Mouse (Mus musculus) kidney, embryonic 14.5 days (tissue): ENCODE results near the gene Vmn1r233. TPM values are rescaled to one million over a fixed set of nuclear protein-coding genes. Genes with fewer than 3 reads are reported as not detected.

Experiments used
- ATAC-seq: fragments of 200-750 bp; cut with Nextera tagmentation; 2 replicates; pipeline ENCODE4 v1.8.0; 2017; ENCODE audit warnings: moderate number of reproducible peaks, mild to moderate bottlenecking, moderate TSS enrichment, moderate library complexity; ENCODE audit not compliant: low FRiP score, low TSS enrichment
- H3K27ac ChIP-seq: fragments of 300-500 bp; sonication (generic); 2 replicates; pipeline ENCODE4 v1.5.1; 2014; ENCODE audit warnings: low read depth, mild to moderate bottlenecking, low read length, moderate library complexity, mixed read lengths
- H3K27me3 ChIP-seq: fragments of 300-500 bp; sonication (generic); 2 replicates; pipeline ENCODE4 v1.6.1; 2014; ENCODE audit warnings: mild to moderate bottlenecking, low read length; ENCODE audit not compliant: control insufficient read depth, insufficient read depth
- H3K36me3 ChIP-seq: fragments of 300-500 bp; sonication (generic); 2 replicates; pipeline ENCODE4 v1.6.1; 2014; ENCODE audit warnings: low read length, mixed read lengths; ENCODE audit not compliant: control insufficient read depth, insufficient read depth
- H3K4me1 ChIP-seq: fragments of 300-500 bp; sonication (generic); 2 replicates; pipeline ENCODE4 v1.6.1; 2014; ENCODE audit warnings: low read length, mixed read lengths; ENCODE audit not compliant: control insufficient read depth, insufficient read depth
- H3K4me2 ChIP-seq: fragments of 300-500 bp; sonication (generic); replicated peaks from 2 replicates; pipeline ENCODE4 v1.6.1; 2014; ENCODE audit warnings: low read depth, mild to moderate bottlenecking, low read length
- H3K4me3 ChIP-seq: fragments of 300-500 bp; sonication (generic); 2 replicates; pipeline ENCODE4 v1.5.1; 2014; ENCODE audit warnings: mild to moderate bottlenecking, low read length
- H3K9ac ChIP-seq: fragments of 300-500 bp; sonication (generic); 2 replicates; pipeline ENCODE4 v1.6.1; 2014; ENCODE audit warnings: low read depth, mild to moderate bottlenecking, low read length, moderate library complexity
- H3K9me3 ChIP-seq: fragments of 300-500 bp; sonication (generic); 2 replicates; pipeline ENCODE4 v1.6.1; 2016; ENCODE audit warnings: low read length; ENCODE audit not compliant: control insufficient read depth
- WGBS: fragments of 180-500 bp; shearing (Covaris S2); extraction: QIAGEN DNeasy Blood & Tissue Kit; methylation state at CpG from one replicate; pipeline ENCODE4 v1.1.7; 2014; 5-methylcytosine and 5-hydroxymethylcytosine counted together
- polyA plus RNA-seq: library from polyadenylated mRNA; unstranded; fragments of >200 nt; fragmentation: Nextera tagmentation; extraction: Ambion mirVana; gene quantifications from 2 replicates; pipeline ENCODE4 v1.2.1, GENCODE M21; 2014

Vmn1r233 gene
- polyA plus RNA-seq, 1 experiment from 2014 or later = not detected

DNA sequence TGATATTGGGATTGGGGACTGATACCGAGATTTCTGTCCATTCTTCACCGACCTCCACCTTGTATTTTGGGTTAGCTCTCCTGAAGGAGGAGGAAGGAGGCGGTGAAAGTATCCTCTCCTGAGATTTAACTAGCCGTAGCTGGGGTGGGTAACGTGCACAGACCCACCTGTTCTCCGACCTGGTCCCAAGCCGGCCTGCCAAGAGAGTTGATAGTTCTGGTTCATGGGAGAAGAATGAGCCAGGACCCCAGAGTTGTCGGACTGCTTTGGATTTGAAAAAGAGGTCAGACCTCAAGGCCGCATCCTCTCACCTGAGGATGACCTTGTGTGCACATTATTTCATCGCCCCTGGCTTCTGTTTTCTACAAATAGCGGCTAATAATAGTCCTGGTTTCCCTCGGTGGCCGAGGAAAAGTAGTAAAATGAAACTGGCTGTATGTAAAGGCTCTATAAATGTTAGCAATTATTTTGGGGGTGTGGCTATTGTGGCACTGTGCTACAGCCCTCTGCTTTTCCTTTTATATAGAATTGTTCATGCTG is 50.2 kb downstream of the Vmn1r233 start:
- peaks cover 19% of the 10 kb centered on the region for H3K4me1 ChIP-seq
- peak overlapping the region; percentile 85 for H3K9ac ChIP-seq
- no peak for ATAC-seq
- H3K36me3 ChIP-seq = peaks cover under 1% of the 10 kb centered on the region; the same call in 1 of the 2 replicates
- H3K27ac ChIP-seq = peak overlapping the region; percentile 96
- 2% methylated on average over 13 of the region's 13 CpGs for WGBS
- peak overlapping the region; percentile 82 for H3K4me3 ChIP-seq
- H3K9me3 ChIP-seq = no peaks in the 10 kb centered on the region
- H3K27me3 ChIP-seq = no peaks in the 10 kb centered on the region
- peak overlapping the region; percentile 75 for H3K4me2 ChIP-seq

DNA sequence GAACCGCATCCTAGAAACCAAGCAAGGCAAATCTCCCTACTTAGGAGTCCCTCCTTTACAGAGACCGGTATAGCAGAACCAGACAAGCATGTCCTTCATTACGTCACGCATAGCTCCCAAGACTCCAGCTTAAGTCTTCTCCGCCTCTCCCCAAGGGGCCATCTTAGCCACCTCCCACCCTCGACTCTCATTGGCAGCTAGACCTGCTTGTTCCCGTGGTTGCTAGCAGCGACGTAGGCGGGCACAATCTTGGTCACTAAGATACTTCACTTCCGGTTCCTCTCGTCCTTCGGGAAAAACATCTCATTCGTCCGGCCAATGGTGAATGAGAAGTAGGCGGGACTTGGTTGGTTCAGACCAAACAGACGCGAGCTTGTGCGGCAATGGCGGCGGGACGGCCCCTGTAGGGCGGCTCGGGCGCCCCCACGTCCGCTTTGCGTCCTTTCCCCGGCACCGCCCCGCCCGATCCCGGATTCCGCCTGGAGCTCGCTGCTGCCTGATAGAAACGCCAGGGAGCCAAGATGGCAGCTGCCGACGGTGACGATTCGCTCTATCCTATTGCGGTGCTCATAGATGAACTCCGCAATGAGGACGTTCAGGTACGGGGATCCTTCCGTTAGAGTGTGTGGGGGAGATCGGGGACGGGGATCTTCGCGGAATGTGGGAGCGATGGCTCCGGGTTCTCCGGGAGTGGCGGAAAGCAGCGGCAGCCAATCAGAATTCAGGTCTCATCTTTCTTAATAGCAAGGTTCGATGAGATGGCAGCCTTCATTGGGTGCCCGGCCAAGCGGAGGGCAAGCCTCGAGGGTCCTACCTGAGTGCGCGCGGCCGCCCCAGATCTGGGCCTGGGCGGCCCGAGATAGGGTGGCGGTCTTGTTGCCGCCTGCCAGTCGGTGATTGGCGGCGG is 51.0 kb downstream of the Vmn1r233 start, which contains the start of gene Ppp2r1a:
TSS of gene Ppp2r1a (plus strand) at position 327 of the 907 bp plus-strand sequence.
- Histone ChIP-seq H3K4me3 (peak within 1 kb of the TSS; percentile 82), H3K4me2 (peak within 1 kb of the TSS; percentile 75), H3K36me3 (no peaks in the 10 kb centered on the region), H3K4me1 (peaks cover 19% of the 10 kb centered on the region), H3K9me3 (no peaks in the 10 kb centered on the region), H3K27ac (peak within 1 kb of the TSS; percentile 96), H3K27me3 (no peaks in the 10 kb centered on the region), H3K9ac (peak within 1 kb of the TSS; percentile 85)
- ATAC-seq = peak; percentile 99
- under 1% methylated on average over 69 of the region's 69 CpGs for WGBS

DNA sequence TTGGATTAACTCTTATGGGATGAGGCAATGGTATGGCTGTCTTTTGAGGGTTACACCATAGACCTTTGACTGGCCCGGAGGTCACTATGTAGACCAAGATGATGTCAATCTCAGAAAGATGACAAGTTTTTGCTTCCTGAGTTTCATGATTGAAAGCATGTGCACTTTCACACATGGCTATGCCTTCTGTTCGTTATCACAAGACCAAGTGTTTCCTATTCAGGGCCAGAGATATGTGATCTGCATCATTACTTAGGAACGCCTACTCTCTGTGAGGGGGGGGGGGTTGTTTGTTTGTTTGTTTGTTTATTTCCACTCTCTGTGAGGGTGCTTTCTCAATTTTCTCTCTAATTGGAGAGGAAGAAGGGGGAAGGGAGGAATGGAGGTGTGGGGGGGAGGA is 52.0 kb downstream of the Vmn1r233 start:
- peaks cover 19% of the 10 kb centered on the region for H3K4me1 ChIP-seq
- H3K4me2 ChIP-seq = peak overlapping the region; percentile 46
- peak overlapping the region; percentile 82 for H3K4me3 ChIP-seq
- no peaks in the 10 kb centered on the region for H3K27me3 ChIP-seq
- ATAC-seq = no peak
- 54% methylated on average over 3 of the region's 3 CpGs for WGBS
- peak overlapping the region; percentile 96 for H3K27ac ChIP-seq
- H3K9ac ChIP-seq = peak overlapping the region; percentile 62; the same call in 1 of the 2 replicates
- H3K36me3 ChIP-seq = no peaks in the 10 kb centered on the region
- no peaks in the 10 kb centered on the region for H3K9me3 ChIP-seq

Other genes with a start within 250 kb of the Vmn1r233 start
- gene Vmn1r228, start 210.3 kb downstream of the Vmn1r233 start, polyA plus RNA-seq = not detected in 2 replicates
- not detected in 2 replicates for gene Vmn1r229, start 184.9 kb downstream of the Vmn1r233 start, polyA plus RNA-seq
- not detected in 2 replicates for gene Vmn1r230, start 156.0 kb downstream of the Vmn1r233 start, polyA plus RNA-seq
- gene Vmn1r231, start 91.4 kb downstream of the Vmn1r233 start, polyA plus RNA-seq = not detected in 2 replicates
- gene Vmn1r232, start 76.8 kb downstream of the Vmn1r233 start, polyA plus RNA-seq = not detected in 2 replicates
- gene Ppp2r1a, start 51.2 kb downstream of the Vmn1r233 start, polyA plus RNA-seq = 384 and 485 TPM in 2 replicates
- 16.7 and 17.2 TPM in 2 replicates for gene Zfp160, start 12.4 kb upstream of the Vmn1r233 start, polyA plus RNA-seq
- not detected in 2 replicates for gene Vmn1r234, start 229.6 kb upstream of the Vmn1r233 start, polyA plus RNA-seq